Mouse (Mus musculus) hindbrain, embryonic 14.5 days (tissue): Measurements from ENCODE around the gene Hist1h2be. TPM values are rescaled to one million over a fixed set of nuclear protein-coding genes. Genes with fewer than 3 reads are reported as not detected.
A peak's percentile ranks its signal among the peaks of the same experiment; 100 is the strongest.
"Not testable (repeated sequence)": the region's sequence is repeated elsewhere in the genome, so short reads cannot be mapped to it uniquely, and the experiment has no call there.

Experiments used
- ATAC-seq: fragments of 200-750 bp; cut with Nextera tagmentation; 2 replicates; pipeline ENCODE4 v1.8.0; 2017; ENCODE audit warnings: moderate number of reproducible peaks, mild to moderate bottlenecking, moderate TSS enrichment, moderate library complexity; ENCODE audit not compliant: low FRiP score
- DNase-seq: peaks from one replicate; pipeline ENCODE4 v3.0.0-alpha.2; 2015; ENCODE audit warnings: low spot score
- H3K27ac ChIP-seq: fragments of 300-500 bp; sonication (generic); 2 replicates; pipeline ENCODE4 v1.5.1; 2014; ENCODE audit warnings: mild to moderate bottlenecking, moderate library complexity
- H3K27me3 ChIP-seq: fragments of 300-500 bp; sonication (generic); 2 replicates; pipeline ENCODE4 v1.6.1; 2014; ENCODE audit warnings: mild to moderate bottlenecking, low read length, mixed read lengths; ENCODE audit not compliant: control insufficient read depth, insufficient read depth
- H3K36me3 ChIP-seq: fragments of 300-500 bp; sonication (generic); replicated peaks from 2 replicates; pipeline ENCODE4 v1.6.1; 2014; ENCODE audit not compliant: control insufficient read depth, insufficient read depth
- H3K4me1 ChIP-seq: fragments of 300-500 bp; sonication (generic); replicated peaks from 2 replicates; pipeline ENCODE4 v1.6.1; 2014; ENCODE audit warnings: antibody characterized with exemption, low read length, mixed read lengths; ENCODE audit not compliant: control insufficient read depth, insufficient read depth
- H3K4me2 ChIP-seq: fragments of 300-500 bp; sonication (generic); replicated peaks from 2 replicates; pipeline ENCODE4 v1.6.1; 2014; ENCODE audit warnings: mild to moderate bottlenecking, moderate library complexity
- H3K4me3 ChIP-seq: fragments of 300-500 bp; sonication (generic); replicated peaks from 2 replicates; pipeline ENCODE4 v1.5.1; 2014; ENCODE audit warnings: mild to moderate bottlenecking, low read length
- H3K9ac ChIP-seq: fragments of 300-500 bp; sonication (generic); 2 replicates; pipeline ENCODE4 v1.6.1; 2014
- H3K9me3 ChIP-seq: fragments of 300-500 bp; sonication (generic); 2 replicates; pipeline ENCODE4 v1.6.1; 2016; ENCODE audit warnings: low read length; ENCODE audit not compliant: control insufficient read depth
- WGBS: fragments of 180-500 bp; shearing (Covaris S2); extraction: QIAGEN DNeasy Blood & Tissue Kit; methylation state at CpG from one replicate; pipeline ENCODE4 v1.1.7; 2014; 5-methylcytosine and 5-hydroxymethylcytosine counted together
- polyA plus RNA-seq: library from polyadenylated mRNA; unstranded; fragments of >200 nt; fragmentation: Nextera tagmentation; extraction: Ambion mirVana; gene quantifications from 2 replicates; pipeline ENCODE4 v1.2.1, GENCODE M21; 2014

Hist1h2be gene
- polyA plus RNA-seq, 1 experiment from 2014 or later, result 0.52 TPM

DNA sequence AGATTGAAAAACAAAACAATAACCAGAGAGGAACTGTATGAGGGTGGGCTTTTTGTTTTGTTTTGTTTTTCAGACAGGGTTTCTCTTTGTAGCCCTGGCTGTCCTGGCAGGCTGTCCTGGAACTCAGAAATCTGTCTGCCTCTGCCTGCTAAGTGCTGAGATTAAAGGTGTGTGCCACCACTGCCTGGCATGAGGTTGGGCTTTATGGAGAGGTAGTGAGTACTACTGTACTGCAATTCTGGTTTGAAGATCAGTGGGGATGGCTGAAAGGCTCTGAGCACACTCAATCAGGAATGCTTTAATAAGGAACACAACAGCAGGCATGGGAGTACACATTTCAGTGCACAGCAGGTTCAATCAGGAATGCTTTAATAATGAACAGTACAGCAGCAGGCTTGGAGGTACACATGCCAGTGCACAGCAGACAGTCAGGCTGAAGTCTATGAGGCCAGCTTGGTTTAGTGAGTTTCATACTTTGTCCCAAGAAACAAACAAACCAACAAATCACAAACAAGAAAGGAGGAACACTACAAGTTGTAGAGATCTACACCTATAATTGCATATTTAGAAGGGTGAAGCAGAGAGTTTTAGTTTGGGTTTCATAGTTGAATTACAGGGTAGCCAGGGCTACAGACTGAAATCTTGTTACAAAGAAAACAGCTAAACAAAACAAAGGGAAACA lies 37.4 kb downstream of the Hist1h2be start:
- Histone ChIP-seq H3K4me2 (0 out of 2 replicates have a peak overlapping the region, but pooled peaks have one; percentile 99), H3K4me1 (peaks cover 36% of the 10 kb centered on the region), H3K9me3 (no peaks in the 10 kb centered on the region), H3K4me3 (no peak overlapping the region), H3K9ac (no peak overlapping the region), H3K36me3 (no peaks in the 10 kb centered on the region), H3K27me3 (no peaks in the 10 kb centered on the region), H3K27ac (no peak overlapping the region)
- DNase-seq (no peak), ATAC-seq (no peak)

DNA sequence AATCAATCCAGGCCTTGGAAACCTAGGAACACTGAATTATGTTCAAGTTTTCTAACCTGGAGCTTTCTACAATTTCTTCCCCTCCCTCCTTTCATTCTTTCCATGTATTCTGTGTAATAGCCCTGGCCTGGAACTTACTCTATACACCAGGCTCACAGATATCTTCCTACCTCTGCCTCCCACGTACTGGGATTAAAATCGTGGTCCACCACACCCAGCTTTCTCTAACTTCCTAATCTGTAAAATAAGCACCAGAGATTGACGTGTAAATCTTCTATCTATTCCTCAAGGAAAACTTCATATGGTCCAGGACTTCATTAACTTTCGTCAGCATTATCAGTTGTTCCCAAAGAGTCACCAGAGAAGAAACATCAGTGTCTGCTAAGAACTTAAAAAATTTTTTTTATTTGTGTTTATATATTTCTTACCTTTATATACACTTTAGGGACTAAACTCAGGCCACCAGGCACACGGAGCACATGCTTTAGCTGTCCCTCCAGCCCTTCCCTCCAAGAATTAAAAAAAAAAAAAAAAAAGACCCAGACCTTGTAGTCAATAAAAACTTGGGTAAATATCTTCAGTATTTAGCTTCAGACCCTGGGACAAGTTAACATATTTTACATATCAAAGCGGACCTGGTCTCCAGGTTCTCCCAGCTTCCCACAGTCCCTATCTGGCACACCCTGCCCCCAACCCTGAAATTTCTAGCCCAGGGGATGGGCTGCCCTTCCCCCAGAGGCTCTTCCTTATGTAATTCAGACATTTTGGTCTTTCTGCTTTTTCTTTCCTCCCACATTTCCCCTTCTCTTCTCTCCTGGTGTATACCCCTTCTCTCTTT lies 38.5 kb downstream of the Hist1h2be start:
- 4% methylated on average over 6 of the region's 6 CpGs for WGBS
- Histone ChIP-seq H3K27ac (peak overlapping the region; percentile 82), H3K4me2 (peak overlapping the region; percentile 99), H3K27me3 (no peaks in the 10 kb centered on the region), H3K36me3 (no peaks in the 10 kb centered on the region), H3K4me3 (peak overlapping the region; percentile 45), H3K9ac (peak overlapping the region; percentile 70), H3K4me1 (peaks cover 36% of the 10 kb centered on the region), H3K9me3 (no peaks in the 10 kb centered on the region)
- ATAC-seq (no peak), DNase-seq (no peak)

DNA sequence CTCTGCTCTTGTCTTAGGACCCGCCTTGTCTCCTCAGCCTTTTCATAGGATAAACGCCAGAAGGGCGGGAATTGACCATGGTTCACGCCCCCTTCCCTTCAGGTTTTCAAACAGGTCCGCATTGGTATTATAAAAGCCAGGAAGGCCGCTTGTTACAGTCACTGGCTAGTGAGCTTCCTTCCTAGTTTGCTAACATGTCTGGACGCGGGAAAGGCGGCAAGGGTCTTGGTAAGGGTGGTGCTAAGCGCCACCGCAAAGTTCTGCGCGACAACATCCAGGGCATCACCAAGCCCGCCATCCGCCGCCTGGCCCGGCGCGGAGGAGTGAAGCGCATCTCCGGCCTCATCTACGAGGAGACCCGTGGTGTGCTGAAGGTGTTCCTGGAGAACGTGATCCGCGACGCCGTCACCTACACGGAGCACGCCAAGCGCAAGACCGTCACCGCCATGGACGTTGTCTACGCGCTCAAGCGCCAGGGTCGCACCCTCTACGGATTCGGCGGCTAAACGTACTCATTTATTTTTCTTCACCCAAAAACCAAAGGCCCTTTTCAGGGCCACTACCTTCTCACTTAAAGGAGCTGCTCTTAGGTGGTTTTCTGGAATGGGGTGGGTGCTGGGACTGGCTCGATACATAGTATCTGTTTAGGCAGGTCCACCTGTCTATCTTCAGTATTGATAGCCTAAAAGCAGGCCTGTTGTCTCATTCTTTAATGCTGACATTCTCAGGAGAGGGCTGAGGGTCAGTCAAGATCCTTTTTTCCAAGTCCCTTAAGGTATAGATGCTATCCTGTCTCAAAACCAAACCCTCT lies 39.3 kb downstream of the Hist1h2be start, which contains the start of gene Hist1h4d:
Hist1h4d (plus strand) TSS at position 191 of the 811 bp plus-strand sequence.
- Histone ChIP-seq H3K9me3 (no peaks in the 10 kb centered on the region), H3K9ac (peak within 1 kb of the TSS; percentile 70), H3K4me2 (peak within 1 kb of the TSS; percentile 99), H3K4me1 (peaks cover 33% of the 10 kb centered on the region), H3K36me3 (no peaks in the 10 kb centered on the region), H3K27me3 (no peaks in the 10 kb centered on the region), H3K27ac (peak within 1 kb of the TSS; percentile 82), H3K4me3 (peak within 1 kb of the TSS; percentile 45)
- WGBS, result under 1% methylated on average over 43 of the region's 43 CpGs
- peak; percentile 100 for DNase-seq
- ATAC-seq, result peak; percentile 92

DNA sequence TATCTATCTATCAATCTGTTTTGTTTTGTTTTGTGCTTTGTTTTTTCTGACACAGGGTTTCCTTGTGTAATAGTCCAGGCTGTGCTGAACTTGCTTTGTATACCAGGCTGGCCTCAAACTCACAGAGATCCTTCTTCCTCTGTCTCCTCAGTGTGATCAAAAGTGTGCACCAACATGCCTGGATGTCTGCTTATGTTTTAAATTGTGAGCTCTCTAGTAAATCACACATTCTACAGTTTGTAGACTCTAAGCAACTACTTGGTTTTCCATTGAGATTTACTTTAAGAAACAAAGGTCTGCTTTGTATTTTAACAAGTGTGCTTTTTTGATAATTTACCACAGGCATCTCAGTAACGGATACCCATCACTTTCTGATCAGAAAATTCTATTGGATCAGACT lies 43.1 kb downstream of the Hist1h2be start:
- H3K4me3 ChIP-seq, result no peak overlapping the region
- no peak overlapping the region for H3K4me2 ChIP-seq
- no peaks in the 10 kb centered on the region for H3K27me3 ChIP-seq
- DNase-seq (no peak), ATAC-seq (no peak)
- WGBS, result 97% methylated on average over 1 of the region's 1 CpGs
- H3K36me3 ChIP-seq, result no peaks in the 10 kb centered on the region
- no peak overlapping the region for H3K9ac ChIP-seq
- H3K9me3 ChIP-seq, result no peaks in the 10 kb centered on the region
- no peak overlapping the region for H3K27ac ChIP-seq
- peaks cover 30% of the 10 kb centered on the region for H3K4me1 ChIP-seq

DNA sequence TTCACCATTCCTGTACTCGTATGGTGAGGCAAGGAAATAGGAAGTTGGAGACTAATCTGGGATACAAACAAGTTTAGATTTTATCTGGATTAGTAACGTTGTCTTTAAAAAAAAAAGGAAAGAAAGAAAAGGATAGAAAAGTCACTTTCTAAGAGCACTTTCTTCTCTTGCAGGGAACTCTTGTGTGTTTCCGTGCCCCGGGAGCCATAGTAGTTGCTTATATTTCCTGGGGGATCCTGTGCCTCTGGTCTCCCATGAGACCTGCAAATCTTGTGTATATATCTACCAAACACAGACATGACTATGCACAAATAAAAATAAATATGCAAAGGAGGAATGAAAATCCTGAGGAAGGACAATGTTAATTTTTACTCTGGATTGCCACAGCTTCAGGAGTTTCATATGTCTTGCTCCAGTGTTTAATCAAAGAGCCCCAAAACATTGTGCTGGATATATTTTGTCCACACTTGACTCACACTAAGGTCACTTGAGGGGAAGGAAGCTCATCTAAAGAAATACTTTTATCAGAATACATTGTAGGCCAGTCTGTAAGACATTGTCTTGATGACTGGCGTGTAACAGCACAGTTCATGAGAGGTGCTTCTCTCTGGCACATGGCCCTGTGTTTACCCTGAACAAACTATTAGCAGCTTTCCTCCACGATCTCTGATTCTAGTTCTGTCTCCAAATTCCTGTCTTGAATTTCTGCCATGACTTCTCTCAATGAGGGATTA lies 43.9 kb downstream of the Hist1h2be start:
- H3K9ac ChIP-seq, result 0 out of 2 replicates have a peak overlapping the region, but pooled peaks have one; percentile 71
- no peaks in the 10 kb centered on the region for H3K36me3 ChIP-seq
- H3K4me1 ChIP-seq, result peaks cover 30% of the 10 kb centered on the region
- no peak for DNase-seq
- peak overlapping the region; percentile 67 for H3K4me2 ChIP-seq
- no peak for ATAC-seq
- H3K9me3 ChIP-seq, result no peaks in the 10 kb centered on the region
- WGBS, result 56% methylated on average over 6 of the region's 6 CpGs
- peak overlapping the region; percentile 35; the same call in 1 of the 2 replicates for H3K4me3 ChIP-seq
- H3K27ac ChIP-seq, result no peak overlapping the region
- no peaks in the 10 kb centered on the region for H3K27me3 ChIP-seq

DNA sequence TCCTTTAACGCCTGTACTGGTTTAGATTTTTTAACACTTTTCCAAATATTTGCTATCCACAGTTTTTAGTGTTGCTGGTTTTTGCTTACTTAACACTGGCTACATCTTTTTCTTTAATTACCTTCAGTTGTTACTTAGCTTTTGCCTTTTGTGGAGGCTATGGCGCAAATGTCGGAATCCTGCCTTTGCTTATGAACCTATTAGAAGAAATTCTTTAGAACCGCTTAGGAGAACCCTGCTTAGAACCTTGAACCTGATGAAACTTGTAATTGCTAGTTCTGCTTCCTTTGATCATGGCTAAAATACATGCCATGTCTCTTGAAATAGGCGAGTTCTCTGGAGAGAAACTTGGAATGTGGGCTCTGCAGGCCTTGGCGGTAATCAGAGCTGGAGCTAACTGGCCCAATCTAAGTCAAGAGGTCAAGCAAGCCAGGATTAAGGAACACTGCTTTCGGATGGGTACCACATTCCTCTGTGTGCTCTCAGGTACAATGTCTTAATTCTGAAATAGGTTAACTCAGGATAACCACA lies 44.5 kb downstream of the Hist1h2be start:
- H3K9me3 ChIP-seq, result no peaks in the 10 kb centered on the region
- H3K27me3 ChIP-seq, result no peaks in the 10 kb centered on the region
- H3K4me3 ChIP-seq, result peak overlapping the region; percentile 35
- peak overlapping the region; percentile 71 for H3K9ac ChIP-seq
- no peak for DNase-seq
- peaks cover 29% of the 10 kb centered on the region for H3K4me1 ChIP-seq
- H3K36me3 ChIP-seq, result no peaks in the 10 kb centered on the region
- ATAC-seq, result no peak
- WGBS, result 6% methylated on average over 7 of the region's 7 CpGs
- H3K4me2 ChIP-seq, result peak overlapping the region; percentile 67
- peak overlapping the region; percentile 67 for H3K27ac ChIP-seq

DNA sequence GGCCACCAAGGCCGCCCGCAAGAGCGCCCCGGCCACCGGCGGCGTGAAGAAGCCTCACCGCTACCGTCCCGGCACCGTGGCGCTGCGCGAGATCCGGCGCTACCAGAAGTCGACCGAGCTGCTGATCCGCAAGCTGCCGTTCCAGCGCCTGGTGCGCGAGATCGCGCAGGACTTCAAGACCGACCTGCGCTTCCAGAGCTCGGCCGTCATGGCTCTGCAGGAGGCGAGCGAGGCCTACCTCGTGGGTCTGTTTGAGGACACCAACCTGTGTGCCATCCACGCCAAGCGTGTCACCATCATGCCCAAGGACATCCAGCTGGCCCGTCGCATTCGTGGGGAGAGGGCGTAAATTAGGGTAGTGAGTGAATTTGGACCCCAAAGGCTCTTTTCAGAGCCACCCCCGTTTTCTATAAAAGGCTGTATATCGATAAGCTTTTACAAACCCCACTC lies 45.0 kb downstream of the Hist1h2be start:
- ATAC-seq, H3K27me3 ChIP-seq, H3K9me3 ChIP-seq, DNase-seq, H3K36me3 ChIP-seq: not testable (repeated sequence)
- peak overlapping the region; percentile 35 for H3K4me3 ChIP-seq
- peak overlapping the region; percentile 67 for H3K27ac ChIP-seq
- peak overlapping the region; percentile 67 for H3K4me2 ChIP-seq
- peaks cover 29% of the 10 kb centered on the region for H3K4me1 ChIP-seq
- under 1% methylated on average over 8 of the region's 40 CpGs for WGBS
- H3K9ac ChIP-seq, result peak overlapping the region; percentile 71

DNA sequence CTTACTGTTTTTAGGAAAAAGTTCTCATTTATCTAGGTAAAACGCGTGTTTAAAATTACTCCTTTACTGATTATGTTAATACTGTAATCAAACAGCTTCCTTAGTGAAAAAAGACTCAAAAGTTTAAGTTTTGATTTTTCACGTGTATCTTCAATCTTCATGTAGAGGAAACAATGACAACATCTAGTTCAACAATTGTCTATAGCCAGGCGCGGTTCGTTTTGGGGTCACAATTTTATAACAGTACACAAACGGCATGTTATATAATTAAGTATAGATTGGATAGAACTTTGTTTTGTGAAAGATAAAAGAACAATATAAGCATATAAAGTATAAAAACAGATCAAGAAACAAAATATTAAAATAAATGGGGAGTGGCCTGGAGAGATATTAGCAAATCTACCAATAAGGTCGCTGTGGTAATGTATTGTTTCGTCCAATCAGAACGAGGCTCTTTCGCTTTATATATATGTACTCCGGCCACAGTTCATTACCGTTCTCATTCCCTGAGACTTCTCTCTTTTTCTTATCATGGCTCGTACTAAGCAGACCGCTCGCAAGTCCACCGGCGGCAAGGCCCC lies 45.6 kb downstream of the Hist1h2be start, which contains the start of gene Hist1h3d:
Hist1h3d (plus strand) TSS at position 493 of the 581 bp plus-strand sequence.
- Histone ChIP-seq H3K9me3 (no peaks in the 10 kb centered on the region), H3K36me3 (no peaks in the 10 kb centered on the region), H3K4me1 (peaks cover 31% of the 10 kb centered on the region), H3K4me2 (peak within 1 kb of the TSS; percentile 67), H3K4me3 (peak within 1 kb of the TSS; percentile 35), H3K27ac (peak within 1 kb of the TSS; percentile 87), H3K9ac (peak within 1 kb of the TSS; percentile 71), H3K27me3 (no peaks in the 10 kb centered on the region)
- DNase-seq (peak; percentile 87), ATAC-seq (peak; percentile 62)
- WGBS, result under 1% methylated on average over 18 of the region's 18 CpGs
